Mouse (Mus musculus) liver, postnatal 0 days (tissue): ENCODE measurements at regions not wholly inside any gene's neighbourhood (a gene's known extent, or its start where the extent isn't known, plus 50 kb on each side); places are given as distances from the start of the nearest gene placed in this dataset.

Source experiments
- ATAC-seq: fragments of 200-750 bp; cut with Nextera tagmentation; 2 replicates; pipeline ENCODE4 v1.8.0; 2017; ENCODE audit warnings: mild to moderate bottlenecking, moderate library complexity
- DNase-seq: peaks from one replicate; pipeline ENCODE4 v3.0.0-alpha.2; 2016
- H3K27ac ChIP-seq: fragments of 300-500 bp; sonication (generic); 2 replicates; pipeline ENCODE4 v1.5.1; 2014; ENCODE audit warnings: antibody characterized with exemption, moderate library complexity, mild to moderate bottlenecking, low read depth
- H3K27me3 ChIP-seq: fragments of 300-500 bp; sonication (generic); 2 replicates; pipeline ENCODE4 v1.6.1; 2014; ENCODE audit warnings: low read length, control low read depth, mixed read lengths; ENCODE audit not compliant: insufficient read depth
- H3K36me3 ChIP-seq: fragments of 300-500 bp; sonication (generic); replicated peaks from 2 replicates; pipeline ENCODE4 v1.6.1; 2014; ENCODE audit warnings: mild to moderate bottlenecking, control low read depth, low read length, moderate library complexity, mixed read lengths; ENCODE audit not compliant: insufficient read depth
- H3K4me1 ChIP-seq: fragments of 300-500 bp; sonication (generic); 2 replicates; pipeline ENCODE4 v1.6.1; 2014; ENCODE audit warnings: antibody characterized with exemption, mild to moderate bottlenecking, control low read depth; ENCODE audit not compliant: insufficient read depth
- H3K4me2 ChIP-seq: fragments of 300-500 bp; sonication (generic); 2 replicates; pipeline ENCODE4 v1.6.1; 2014; ENCODE audit warnings: low read depth, mild to moderate bottlenecking, low read length, moderate library complexity, mixed read lengths
- H3K4me3 ChIP-seq: fragments of 300-500 bp; sonication (generic); 2 replicates; pipeline ENCODE4 v1.5.1; 2014; ENCODE audit warnings: low read depth, low read length
- H3K9ac ChIP-seq: fragments of 300-500 bp; sonication (generic); replicated peaks from 2 replicates; pipeline ENCODE4 v1.6.1; 2014; ENCODE audit warnings: mild to moderate bottlenecking, moderate library complexity
- H3K9me3 ChIP-seq: fragments of 300-500 bp; sonication (generic); 2 replicates; pipeline ENCODE4 v1.6.1; 2016; ENCODE audit warnings: mild to moderate bottlenecking, control low read depth, low read length, mixed read lengths
- CTCF ChIP-seq: sonication (generic); IDR thresholded peaks from 2 replicates; pipeline ENCODE4 v1.5.1; 2016; ENCODE audit warnings: antibody characterized with exemption, low read depth
- EP300 ChIP-seq: IDR thresholded peaks from 2 replicates; pipeline ENCODE4 v1.6.1; 2016; ENCODE audit warnings: antibody characterized with exemption, low read depth, mild to moderate bottlenecking
- WGBS: fragments of 180-500 bp; shearing (Covaris S2); extraction: QIAGEN DNeasy Blood & Tissue Kit; methylation state at CpG from one replicate; pipeline ENCODE4 v1.1.7; 2014; ENCODE audit not compliant: insufficient replicate concordance; 5-methylcytosine and 5-hydroxymethylcytosine counted together

GRCm38 (mm10) chr3:115580131-115580932 is 134.5 kb downstream of the S1pr1 start:
- Histone ChIP-seq H3K4me3 (no peak overlapping the region), H3K27ac (no peak overlapping the region), H3K4me2 (no peak overlapping the region), H3K9ac (no peak overlapping the region), H3K9me3 (no peaks in the 10 kb centered on the region), H3K4me1 (no peaks in the 10 kb centered on the region), H3K36me3 (no peaks in the 10 kb centered on the region), H3K27me3 (no peaks in the 10 kb centered on the region)
- DNase-seq = no peak
- TF ChIP-seq EP300 (no peak), CTCF (no peak)
- ATAC-seq = no peak
- WGBS = 69% methylated on average over 4 of the region's 4 CpGs

DNA sequence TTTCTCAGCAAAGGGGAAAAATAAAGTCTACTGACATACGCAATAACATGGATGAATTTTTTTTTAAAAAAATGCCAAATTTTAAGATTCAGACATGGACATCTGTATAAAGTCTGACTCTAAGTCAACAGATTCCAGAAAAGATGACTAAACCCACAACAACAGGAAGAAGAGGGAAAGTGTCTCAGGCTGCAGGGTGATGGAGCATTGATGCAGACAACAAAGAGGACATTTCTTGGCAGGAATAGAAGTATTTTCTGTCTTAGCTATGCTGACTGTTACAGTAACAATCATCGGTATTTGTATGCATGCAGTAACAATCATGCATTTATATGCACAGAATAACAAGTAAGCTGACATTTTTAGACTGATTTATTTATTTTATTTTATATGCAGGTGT is 139.5 kb downstream of the S1pr1 start:
- Histone ChIP-seq H3K4me3 (no peak overlapping the region), H3K4me2 (no peak overlapping the region), H3K27me3 (no peaks in the 10 kb centered on the region), H3K36me3 (no peaks in the 10 kb centered on the region), H3K9me3 (no peaks in the 10 kb centered on the region), H3K4me1 (no peaks in the 10 kb centered on the region), H3K9ac (no peak overlapping the region), H3K27ac (no peak overlapping the region)
- no peak for DNase-seq
- no peak for ATAC-seq
- no peak for TF ChIP-seq CTCF
- no peak for TF ChIP-seq EP300
- WGBS = 86% methylated on average over 2 of the region's 2 CpGs

- H3K4me1 ChIP-seq = no peaks in the 10 kb centered on the region
- DNase-seq (no peak), ATAC-seq (no peak)
- TF ChIP-seq EP300 = no peak
- no peak for TF ChIP-seq CTCF
- 78% methylated on average over 7 of the region's 7 CpGs for WGBS
- H3K36me3 ChIP-seq = no peaks in the 10 kb centered on the region
- no peaks in the 10 kb centered on the region for H3K9me3 ChIP-seq
- no peak overlapping the region for H3K9ac ChIP-seq
- H3K4me3 ChIP-seq = no peak overlapping the region
- H3K27ac ChIP-seq = no peak overlapping the region
- no peak overlapping the region for H3K4me2 ChIP-seq
- H3K27me3 ChIP-seq = no peaks in the 10 kb centered on the region
Observed at GRCm38 (mm10) chr3:115562735-115563134, 152.1 kb downstream of the S1pr1 start.

DNA sequence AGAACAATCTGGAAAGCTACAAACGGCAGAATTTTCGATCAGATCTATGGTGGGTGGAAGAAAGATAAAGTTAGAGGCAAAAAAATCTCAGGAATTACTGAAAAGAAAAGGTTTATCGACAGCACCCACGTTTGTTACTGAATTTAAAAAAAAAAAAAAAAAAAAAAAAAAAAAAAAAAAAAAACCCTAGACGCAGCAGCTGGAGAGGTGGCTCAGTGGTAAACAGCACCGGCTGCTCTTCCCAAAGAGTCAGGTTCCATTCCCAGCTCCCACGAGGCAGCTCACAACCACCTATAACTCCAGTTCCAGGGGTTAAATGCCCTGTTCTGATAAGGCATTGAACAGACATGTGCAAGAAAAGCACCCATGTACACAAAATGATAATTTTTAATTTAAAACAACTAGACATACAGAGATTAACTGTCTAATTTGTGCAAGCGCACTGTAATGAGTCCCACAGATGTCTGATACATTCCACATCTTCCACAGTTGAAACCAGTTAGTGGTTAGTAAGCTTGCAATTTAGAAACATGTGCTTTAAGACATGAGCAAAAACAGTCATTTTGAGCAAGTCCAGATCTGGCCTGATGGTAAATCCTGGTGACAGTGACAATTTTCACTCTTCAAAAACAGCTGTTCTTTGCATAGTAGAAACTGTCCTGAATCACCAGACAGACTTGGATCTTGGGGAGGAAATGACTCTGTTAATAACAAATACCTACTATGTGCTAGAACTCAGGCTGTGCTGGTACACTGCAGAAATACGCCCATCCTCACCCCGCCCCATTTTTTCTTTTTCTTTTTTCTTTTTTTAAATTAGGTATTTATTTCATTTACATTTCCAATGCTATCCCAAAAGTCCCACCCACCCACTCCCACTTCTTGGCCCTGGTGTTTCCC is 159.8 kb downstream of the S1pr1 start:
- no peak overlapping the region for H3K4me3 ChIP-seq
- no peak overlapping the region for H3K4me2 ChIP-seq
- no peaks in the 10 kb centered on the region for H3K36me3 ChIP-seq
- H3K9ac ChIP-seq = no peak overlapping the region
- no peaks in the 10 kb centered on the region for H3K9me3 ChIP-seq
- WGBS = 70% methylated on average over 10 of the region's 10 CpGs
- no peak overlapping the region for H3K27ac ChIP-seq
- ATAC-seq = no peak
- TF ChIP-seq EP300 = no peak
- no peak for TF ChIP-seq CTCF
- DNase-seq = no peak
- no peaks in the 10 kb centered on the region for H3K27me3 ChIP-seq
- no peaks in the 10 kb centered on the region for H3K4me1 ChIP-seq

GRCm38 (mm10) chr3:115553848-115554515 is 160.9 kb downstream of the S1pr1 start:
- 60% methylated on average over 10 of the region's 10 CpGs for WGBS
- Histone ChIP-seq H3K4me3 (no peak overlapping the region), H3K9ac (no peak overlapping the region), H3K36me3 (no peaks in the 10 kb centered on the region), H3K27me3 (no peaks in the 10 kb centered on the region), H3K9me3 (no peaks in the 10 kb centered on the region), H3K4me1 (no peaks in the 10 kb centered on the region), H3K4me2 (no peak overlapping the region), H3K27ac (no peak overlapping the region)
- ATAC-seq (no peak), DNase-seq (no peak)
- TF ChIP-seq CTCF (peak; percentile 12; the same call in 1 of the 2 replicates), EP300 (no peak)

DNA sequence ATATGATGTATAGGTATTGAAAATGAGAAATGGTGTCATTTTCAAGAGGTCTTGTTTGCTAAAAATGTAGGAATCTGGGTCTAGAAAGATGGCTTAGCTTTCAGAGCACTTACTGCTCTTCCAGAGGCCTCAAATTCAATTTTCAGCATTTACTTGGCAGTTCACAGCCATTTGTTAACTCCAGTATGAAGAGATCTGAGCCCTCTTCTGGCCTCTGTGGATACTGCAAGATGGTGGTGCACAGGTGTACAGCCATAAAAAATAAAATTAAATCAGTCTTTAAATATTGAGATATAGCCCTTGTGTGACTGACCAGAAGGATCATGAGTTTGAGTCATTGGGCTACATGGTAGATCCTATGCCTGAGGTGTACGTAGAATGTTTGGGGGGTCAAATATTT is 173.1 kb downstream of the S1pr1 start:
- H3K9me3 ChIP-seq = no peaks in the 10 kb centered on the region
- ATAC-seq (no peak), DNase-seq (no peak)
- no peaks in the 10 kb centered on the region for H3K36me3 ChIP-seq
- no peak overlapping the region for H3K4me3 ChIP-seq
- no peaks in the 10 kb centered on the region for H3K4me1 ChIP-seq
- WGBS = 77% methylated on average over 1 of the region's 1 CpGs
- no peak overlapping the region for H3K27ac ChIP-seq
- TF ChIP-seq EP300 = no peak
- peak; percentile 34 for TF ChIP-seq CTCF
- no peak overlapping the region for H3K4me2 ChIP-seq
- H3K27me3 ChIP-seq = no peaks in the 10 kb centered on the region
- no peak overlapping the region for H3K9ac ChIP-seq
